Mouse (Mus musculus) embryonic facial prominence, embryonic 14.5 days (tissue): Measurements from ENCODE around the gene Gm10663. TPM values are rescaled to one million over a fixed set of nuclear protein-coding genes. Genes with fewer than 3 reads are reported as not detected.

Source experiments
- ATAC-seq: fragments of 200-750 bp; cut with Nextera tagmentation; 2 replicates; pipeline ENCODE4 v1.8.0; 2017; ENCODE audit warnings: low read depth, moderate number of reproducible peaks, moderate TSS enrichment
- DNase-seq: peaks from one replicate; pipeline ENCODE4 v3.0.0-alpha.2; 2015; ENCODE audit warnings: low spot score
- H3K27ac ChIP-seq: fragments of 300-500 bp; sonication (generic); replicated peaks from 2 replicates; pipeline ENCODE4 v1.5.1; 2014; ENCODE audit warnings: low read depth, mild to moderate bottlenecking, low read length, moderate library complexity
- H3K27me3 ChIP-seq: fragments of 300-500 bp; sonication (generic); replicated peaks from 2 replicates; pipeline ENCODE4 v1.6.1; 2014; ENCODE audit warnings: low read length; ENCODE audit not compliant: control insufficient read depth, insufficient read depth
- H3K36me3 ChIP-seq: fragments of 300-500 bp; sonication (generic); 2 replicates; pipeline ENCODE4 v1.6.1; 2014; ENCODE audit warnings: low read length, mixed read lengths; ENCODE audit not compliant: control insufficient read depth, insufficient read depth
- H3K4me1 ChIP-seq: fragments of 300-500 bp; sonication (generic); 2 replicates; pipeline ENCODE4 v1.6.1; 2014; ENCODE audit warnings: antibody characterized with exemption, low read length; ENCODE audit not compliant: control insufficient read depth, insufficient read depth
- H3K4me2 ChIP-seq: fragments of 300-500 bp; sonication (generic); 2 replicates; pipeline ENCODE4 v1.6.1; 2014; ENCODE audit warnings: low read depth, mild to moderate bottlenecking, low read length, moderate library complexity, mixed read lengths
- H3K4me3 ChIP-seq: fragments of 300-500 bp; sonication (generic); 2 replicates; pipeline ENCODE4 v1.5.1; 2014; ENCODE audit warnings: low read depth, mild to moderate bottlenecking, low read length
- H3K9ac ChIP-seq: fragments of 300-500 bp; sonication (generic); 2 replicates; pipeline ENCODE4 v1.6.1; 2014; ENCODE audit warnings: low read depth, mild to moderate bottlenecking, low read length, moderate library complexity, mixed read lengths
- H3K9me3 ChIP-seq: fragments of 300-500 bp; sonication (generic); 2 replicates; pipeline ENCODE4 v1.6.1; 2016; ENCODE audit warnings: low read length; ENCODE audit not compliant: control insufficient read depth
- WGBS: fragments of 180-500 bp; shearing (Covaris S2); extraction: QIAGEN DNeasy Blood & Tissue Kit; methylation state at CpG from one replicate; pipeline ENCODE4 v1.1.7; 2014; 5-methylcytosine and 5-hydroxymethylcytosine counted together
- polyA plus RNA-seq: library from polyadenylated mRNA; unstranded; fragments of >200 nt; fragmentation: Nextera tagmentation; extraction: Ambion mirVana; gene quantifications from 2 replicates; pipeline ENCODE4 v1.2.1, GENCODE M21; 2014

Gene Gm10663
- not detected in 2 replicates for polyA plus RNA-seq

GRCm38 (mm10) chr8:65074733-65075132 is at the start of gene Gm10663:
Gene Gm10663 (plus strand): TSS chr8:65075033.
- ATAC-seq: no peak
- Histone ChIP-seq H3K4me3 (no peak within 1 kb of the TSS), H3K27ac (no peak within 1 kb of the TSS), H3K9me3 (no peaks in the 10 kb centered on the region), H3K27me3 (no peaks in the 10 kb centered on the region), H3K9ac (no peak within 1 kb of the TSS), H3K4me1 (no peaks in the 10 kb centered on the region), H3K36me3 (no peaks in the 10 kb centered on the region), H3K4me2 (no peak within 1 kb of the TSS)
- 90% methylated on average over 2 of the region's 2 CpGs for WGBS
- no peak for DNase-seq

- Histone ChIP-seq H3K4me3 (no peak overlapping the region), H3K4me2 (no peak overlapping the region), H3K27ac (no peak overlapping the region), H3K9me3 (no peaks in the 10 kb centered on the region), H3K9ac (no peak overlapping the region), H3K4me1 (no peaks in the 10 kb centered on the region), H3K27me3 (no peaks in the 10 kb centered on the region), H3K36me3 (no peaks in the 10 kb centered on the region)
- DNase-seq (no peak), ATAC-seq (no peak)
- 70% methylated on average over 12 of the region's 12 CpGs for WGBS
Measured at GRCm38 (mm10) chr8:65028959-65029686, 45.7 kb upstream of the Gm10663 start.

GRCm38 (mm10) chr8:65029776-65030175 is 45.1 kb upstream of the Gm10663 start:
- H3K4me2 ChIP-seq: no peak overlapping the region
- DNase-seq: no peak
- no peaks in the 10 kb centered on the region for H3K27me3 ChIP-seq
- H3K9me3 ChIP-seq: no peaks in the 10 kb centered on the region
- 68% methylated on average over 4 of the region's 4 CpGs for WGBS
- H3K27ac ChIP-seq: no peak overlapping the region
- H3K4me1 ChIP-seq: no peaks in the 10 kb centered on the region
- ATAC-seq: no peak
- H3K9ac ChIP-seq: no peak overlapping the region
- H3K36me3 ChIP-seq: no peaks in the 10 kb centered on the region
- no peak overlapping the region for H3K4me3 ChIP-seq

DNA sequence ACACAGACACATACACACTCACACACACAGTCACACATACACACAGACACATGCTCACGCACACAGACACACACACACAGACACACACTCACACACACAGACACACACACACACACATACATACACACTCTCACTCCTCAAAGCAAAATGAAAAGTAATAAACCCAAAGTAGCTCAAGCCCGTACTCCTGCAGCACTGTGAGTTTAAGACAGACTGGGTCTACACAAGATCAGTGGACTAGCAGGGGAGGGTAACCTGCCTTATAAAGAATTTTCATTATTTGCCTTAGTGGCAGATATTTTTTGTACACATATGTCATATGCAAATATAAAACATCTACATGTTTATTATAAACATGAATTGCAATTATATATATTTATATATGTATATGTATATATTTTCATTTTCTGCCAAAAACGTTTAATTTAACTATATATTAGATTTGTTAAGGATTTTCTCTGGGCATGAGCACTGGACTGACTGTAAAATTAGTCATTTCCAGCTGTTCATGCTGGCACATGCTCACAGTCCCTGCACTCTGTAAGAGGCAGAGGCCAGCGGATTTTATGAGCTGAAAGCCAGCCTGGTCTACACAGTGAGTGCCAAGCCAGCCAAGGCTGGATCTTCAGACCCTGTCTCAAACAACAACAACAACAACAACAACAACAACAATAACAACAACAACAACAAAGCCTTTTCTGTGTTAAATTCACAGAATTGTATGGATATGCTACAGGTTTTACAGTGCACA is 43.9 kb upstream of the Gm10663 start:
- Histone ChIP-seq H3K9me3 (no peaks in the 10 kb centered on the region), H3K4me3 (no peak overlapping the region), H3K36me3 (no peaks in the 10 kb centered on the region), H3K4me1 (0 out of 2 replicates have a peak, but pooled peaks cover 3% of the 10 kb centered on the region), H3K9ac (no peak overlapping the region), H3K27me3 (no peaks in the 10 kb centered on the region), H3K27ac (no peak overlapping the region), H3K4me2 (no peak overlapping the region)
- ATAC-seq (no peak), DNase-seq (no peak)
- WGBS: 66% methylated on average over 4 of the region's 4 CpGs

- Histone ChIP-seq H3K9ac (no peak overlapping the region), H3K4me3 (no peak overlapping the region), H3K9me3 (no peaks in the 10 kb centered on the region), H3K36me3 (no peaks in the 10 kb centered on the region), H3K4me1 (peaks cover 3% of the 10 kb centered on the region; the same call in 1 of the 2 replicates), H3K27ac (no peak overlapping the region), H3K4me2 (no peak overlapping the region), H3K27me3 (no peaks in the 10 kb centered on the region)
- DNase-seq: no peak
- WGBS: 86% methylated on average over 1 of the region's 1 CpGs
- ATAC-seq: no peak
Measured at GRCm38 (mm10) chr8:65032107-65032506, 42.7 kb upstream of the Gm10663 start.

DNA sequence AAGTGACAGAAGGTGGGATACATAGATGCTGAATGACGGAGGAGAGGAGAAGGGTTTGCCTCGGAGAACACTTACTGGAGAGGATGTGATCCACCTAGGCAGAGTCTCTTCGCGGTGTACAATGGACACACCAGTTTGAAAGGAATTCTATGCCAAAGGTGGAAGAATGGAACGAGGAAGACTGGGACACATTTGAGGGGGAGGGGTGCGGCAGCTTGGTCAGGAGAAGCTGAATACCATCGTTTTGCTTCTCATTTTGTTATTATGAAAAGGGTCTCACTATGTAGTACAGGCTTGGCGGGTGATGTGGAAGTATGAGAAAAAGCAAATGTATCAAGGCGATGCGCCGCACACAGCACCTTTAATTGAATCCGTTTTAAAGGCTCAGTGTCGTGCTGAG is 41.8 kb upstream of the Gm10663 start:
- WGBS: 82% methylated on average over 13 of the region's 13 CpGs

GRCm38 (mm10) chr8:65034136-65034535 is 40.7 kb upstream of the Gm10663 start:
- WGBS: 50% methylated on average over 2 of the region's 2 CpGs
- ATAC-seq (no peak), DNase-seq (no peak)
- no peak overlapping the region for H3K9ac ChIP-seq
- peaks cover 3% of the 10 kb centered on the region; the same call in 1 of the 2 replicates for H3K4me1 ChIP-seq
- no peaks in the 10 kb centered on the region for H3K9me3 ChIP-seq
- H3K4me3 ChIP-seq: no peak overlapping the region
- no peaks in the 10 kb centered on the region for H3K36me3 ChIP-seq
- no peak overlapping the region for H3K27ac ChIP-seq
- H3K27me3 ChIP-seq: no peaks in the 10 kb centered on the region
- H3K4me2 ChIP-seq: no peak overlapping the region

More for the DNA sequence above, 41.8 kb upstream of the Gm10663 start:
- Histone ChIP-seq H3K4me3 (no peak overlapping the region), H3K9me3 (no peaks in the 10 kb centered on the region), H3K36me3 (no peaks in the 10 kb centered on the region), H3K27ac (no peak overlapping the region), H3K4me2 (no peak overlapping the region), H3K9ac (no peak overlapping the region), H3K27me3 (no peaks in the 10 kb centered on the region), H3K4me1 (peaks cover 3% of the 10 kb centered on the region; the same call in 1 of the 2 replicates)
- no peak for ATAC-seq
- no peak for DNase-seq

DNA sequence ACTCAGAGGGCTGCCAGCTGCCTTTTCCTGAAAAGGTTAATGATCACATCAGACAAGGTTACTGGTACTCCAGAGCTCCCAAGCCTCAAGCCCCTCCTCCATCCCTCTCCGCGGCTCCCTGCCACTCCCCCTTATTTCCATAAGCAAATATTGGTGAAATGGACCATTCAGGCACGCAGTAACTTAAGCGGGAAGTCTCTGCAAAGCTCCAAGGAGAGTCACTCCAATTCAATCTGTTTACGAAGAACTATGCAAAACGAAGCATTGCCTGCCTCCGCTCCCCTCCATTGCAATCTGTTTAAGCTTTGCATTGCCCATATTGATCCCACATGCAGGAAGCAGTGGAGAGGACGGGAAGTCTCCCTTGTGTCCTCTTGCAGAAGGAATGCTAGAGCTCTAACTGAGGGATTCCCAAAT is 37.7 kb upstream of the Gm10663 start, which contains the start of gene Apela:
Gene Apela (minus strand): TSS at position 220 of the 417 bp plus-strand sequence.
- peak within 1 kb of the TSS; percentile 31 for H3K4me3 ChIP-seq
- ATAC-seq: peak; percentile 86
- H3K27me3 ChIP-seq: no peaks in the 10 kb centered on the region
- H3K4me2 ChIP-seq: peak within 1 kb of the TSS; percentile 57
- H3K9ac ChIP-seq: no peak within 1 kb of the TSS
- WGBS: under 1% methylated on average over 8 of the region's 8 CpGs
- H3K4me1 ChIP-seq: peaks cover 3% of the 10 kb centered on the region; the same call in 1 of the 2 replicates
- H3K9me3 ChIP-seq: no peaks in the 10 kb centered on the region
- H3K27ac ChIP-seq: peak within 1 kb of the TSS; percentile 35
- peak; percentile 85 for DNase-seq
- no peaks in the 10 kb centered on the region for H3K36me3 ChIP-seq
